Mouse (Mus musculus) left cerebral cortex, adult 2 months (tissue): ENCODE results near the gene Scoc. TPM values are rescaled to one million over a fixed set of nuclear protein-coding genes. Genes with fewer than 3 reads are reported as not detected.

Experiments used
- DNase-seq, 2 experiments: peaks; one replicate each; pipeline ENCODE4 v3.0.0; 2021 to 2022; ENCODE audit warnings: low spot score in 2 of 2, mixed read lengths in 1 of 2; ENCODE audit errors: extremely low spot score in 1 of 2
- H3K27ac ChIP-seq: fragments of 200-600 bp; 2 replicates; pipeline ENCODE4 v1.8.1; 2022
- H3K4me3 ChIP-seq: fragments of 200-600 bp; 2 replicates; pipeline ENCODE4 v1.8.1; 2022
- CTCF ChIP-seq: fragments of 200-600 bp; IDR thresholded peaks from 2 replicates; pipeline ENCODE4 v1.8.1; 2022; ENCODE audit warnings: antibody characterized with exemption, mild to moderate bottlenecking, moderate library complexity
- intact Hi-C: fragments of 180-260 bp; cut with DNase I; formaldehyde crosslinking; loops from one replicate; pipeline ENCODE4 v1.15.1; 2025
- total RNA-seq, 2 experiments: library from RNA; stranded (reverse); gene quantifications; 2 replicates each; pipeline ENCODE4 v1.2.3; 2021

Scoc gene
- total RNA-seq, 2 experiments from 2014 or later: 210 to 211 TPM

- intact Hi-C loops: no loop called here
- no peak overlapping the region for H3K4me3 ChIP-seq
- no peak for TF ChIP-seq CTCF
These were observed 32.0 kb downstream of the Scoc start for GRCm38 (mm10) chr8:83426104-83426759.

GRCm38 (mm10) chr8:83425202-83425601, 33.0 kb downstream of the Scoc start:
- intact Hi-C loops: no loop called here

More at GRCm38 (mm10) chr8:83426104-83426759, 32.0 kb downstream of the Scoc start:
- no peak for DNase-seq
- H3K27ac ChIP-seq: no peak overlapping the region

DNA sequence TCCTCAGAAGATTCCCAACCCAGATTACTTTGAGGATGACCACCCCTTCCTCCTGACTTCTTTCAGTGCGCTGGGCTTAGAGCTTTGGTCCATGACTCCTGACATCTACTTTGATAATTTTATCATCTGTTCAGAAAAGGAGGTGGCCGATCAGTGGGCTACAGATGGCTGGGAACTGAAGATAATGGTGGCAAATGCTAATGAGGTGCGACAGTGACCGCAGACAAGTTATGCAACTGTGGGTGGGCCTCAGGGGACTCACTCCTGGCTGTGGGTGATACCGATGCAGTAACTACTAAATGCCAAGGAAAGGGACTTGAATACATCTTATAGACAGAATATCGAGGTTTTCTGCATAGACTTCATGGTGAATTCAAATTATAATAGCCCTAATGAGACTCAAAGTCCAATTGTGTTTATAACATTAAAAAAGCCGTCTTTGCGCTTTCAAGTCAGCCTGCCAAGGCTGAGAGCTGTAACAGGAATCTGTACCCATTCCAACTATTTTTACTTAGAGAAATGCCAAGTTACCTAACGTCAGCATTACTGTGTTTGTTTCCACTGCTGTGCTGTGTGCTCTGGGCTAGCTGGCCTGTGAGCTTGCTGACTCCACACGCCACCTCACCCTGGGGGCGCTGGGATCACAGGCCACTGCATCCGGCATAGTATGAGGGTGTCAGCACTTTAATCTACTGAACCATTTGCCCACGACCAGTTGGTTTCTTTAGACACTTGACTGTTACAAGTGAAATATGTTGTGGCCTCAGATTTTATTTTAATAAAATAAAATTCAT, 35.0 kb downstream of the Scoc start:
- DNase-seq: no peak
- no peak for TF ChIP-seq CTCF
- H3K4me3 ChIP-seq: no peak overlapping the region
- intact Hi-C loops: no loop called here
- no peak overlapping the region for H3K27ac ChIP-seq

More at GRCm38 (mm10) chr8:83425202-83425601, 33.0 kb downstream of the Scoc start:
- no peak for TF ChIP-seq CTCF
- Histone ChIP-seq H3K4me3 (no peak overlapping the region), H3K27ac (no peak overlapping the region)
- no peak for DNase-seq

DNA sequence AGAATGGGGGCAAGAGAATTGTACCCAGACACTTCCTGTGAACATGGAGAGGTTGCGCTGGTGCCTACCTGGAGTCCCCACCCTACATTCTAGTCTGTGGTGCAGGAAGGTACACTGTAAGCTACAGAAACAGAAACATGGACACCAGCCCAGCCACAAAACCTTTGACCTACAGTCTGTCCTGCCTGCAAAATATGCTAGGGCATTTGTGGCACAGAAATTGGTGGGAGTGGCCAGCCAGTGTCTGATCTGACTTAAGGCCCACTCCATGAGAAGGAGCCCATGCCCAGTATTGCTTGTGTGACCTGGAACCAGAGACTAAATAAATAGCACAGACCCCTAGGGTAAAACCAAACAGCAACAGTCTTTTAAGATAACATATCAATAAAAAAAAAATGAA, 36.8 kb downstream of the Scoc start:
- TF ChIP-seq CTCF: no peak
- H3K4me3 ChIP-seq: no peak overlapping the region
- intact Hi-C loops: no loop called here

GRCm38 (mm10) chr8:83418805-83419516, 39.2 kb downstream of the Scoc start:
- TF ChIP-seq CTCF: no peak
- DNase-seq: no peak
- intact Hi-C loops: no loop called here
- no peak overlapping the region for H3K4me3 ChIP-seq
- no peak overlapping the region for H3K27ac ChIP-seq

More for the DNA sequence above, 36.8 kb downstream of the Scoc start:
- no peak for DNase-seq
- H3K27ac ChIP-seq: no peak overlapping the region

DNA sequence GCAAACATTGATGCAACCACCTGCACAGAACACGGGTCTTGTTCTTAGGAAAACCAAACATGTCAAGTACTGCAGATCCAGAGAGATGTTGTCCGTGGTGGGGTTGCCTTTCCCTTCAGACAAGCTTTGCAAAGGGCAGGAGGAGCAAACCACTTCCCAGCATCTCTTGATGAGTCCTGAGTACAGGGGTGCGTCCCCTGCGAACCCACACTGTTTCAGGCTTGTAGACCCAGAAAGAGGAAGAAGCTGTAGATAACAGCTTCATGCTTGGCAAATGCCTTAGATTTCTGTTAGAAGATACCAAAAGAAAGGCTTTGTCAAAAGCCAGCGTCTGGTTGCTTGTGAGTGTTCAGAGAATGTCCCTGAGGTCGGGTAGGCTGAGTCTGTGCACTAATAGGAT, 40.2 kb downstream of the Scoc start:
- no peak for TF ChIP-seq CTCF
- no peak for DNase-seq
- intact Hi-C loops: no loop called here
- H3K4me3 ChIP-seq: no peak overlapping the region
- no peak overlapping the region for H3K27ac ChIP-seq

DNA sequence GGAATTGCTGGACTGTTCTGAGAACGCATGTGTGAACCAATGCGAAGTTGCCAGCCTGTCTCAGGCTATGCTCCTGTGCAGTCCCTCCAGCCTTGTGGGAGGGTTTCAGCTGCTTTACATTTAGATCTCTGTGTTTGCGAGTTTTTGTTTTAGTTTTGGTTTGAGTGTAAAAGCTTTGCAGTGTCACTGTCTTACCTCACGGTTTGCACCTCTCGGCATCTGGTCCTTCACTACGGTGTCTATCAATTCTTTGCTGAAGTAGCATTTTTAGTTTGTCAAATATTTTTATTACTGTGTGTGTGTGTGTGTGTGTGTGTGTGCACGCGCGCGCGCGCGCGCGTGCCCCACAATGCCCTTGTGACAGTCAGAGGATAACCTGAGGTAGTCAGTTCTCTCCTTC, 41.3 kb downstream of the Scoc start:
- TF ChIP-seq CTCF: no peak
- intact Hi-C loops: no loop called here
- no peak overlapping the region for H3K4me3 ChIP-seq
- no peak for DNase-seq
- H3K27ac ChIP-seq: no peak overlapping the region

- DNase-seq: no peak
- no peak overlapping the region for H3K27ac ChIP-seq
- no peak for TF ChIP-seq CTCF
- H3K4me3 ChIP-seq: no peak overlapping the region
- intact Hi-C loops: loop anchor here (5.0 kb wide), 1 partner anchor 146 kb away; no protein-coding TSS in a partner anchor
These were observed 49.7 kb downstream of the Scoc start for GRCm38 (mm10) chr8:83408496-83408895.

DNA sequence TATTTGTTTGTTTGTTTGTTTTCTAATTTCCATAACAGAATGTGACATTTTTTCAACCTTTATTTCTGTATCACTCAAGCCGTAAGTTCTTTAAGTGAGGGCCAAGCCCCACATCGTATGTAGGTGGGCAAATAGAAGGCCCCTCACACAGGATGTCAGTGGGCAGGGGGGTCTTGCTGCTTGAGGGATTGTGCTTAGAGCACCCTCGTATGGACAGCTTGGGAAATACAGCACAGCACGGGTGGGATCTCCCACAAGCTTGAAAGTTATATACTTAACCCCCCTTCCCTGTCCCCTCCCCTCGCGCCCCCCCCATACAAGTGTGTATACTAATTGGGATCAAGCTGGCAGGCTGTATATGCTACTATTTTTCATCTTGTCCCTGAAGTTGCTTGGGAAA, 51.4 kb downstream of the Scoc start:
- no peak overlapping the region for H3K4me3 ChIP-seq
- no peak overlapping the region for H3K27ac ChIP-seq
- no peak for DNase-seq
- intact Hi-C loops: loop anchor here (5.0 kb wide), 1 partner anchor 145 kb away; no protein-coding TSS in a partner anchor
- TF ChIP-seq CTCF: peak; percentile 38

DNA sequence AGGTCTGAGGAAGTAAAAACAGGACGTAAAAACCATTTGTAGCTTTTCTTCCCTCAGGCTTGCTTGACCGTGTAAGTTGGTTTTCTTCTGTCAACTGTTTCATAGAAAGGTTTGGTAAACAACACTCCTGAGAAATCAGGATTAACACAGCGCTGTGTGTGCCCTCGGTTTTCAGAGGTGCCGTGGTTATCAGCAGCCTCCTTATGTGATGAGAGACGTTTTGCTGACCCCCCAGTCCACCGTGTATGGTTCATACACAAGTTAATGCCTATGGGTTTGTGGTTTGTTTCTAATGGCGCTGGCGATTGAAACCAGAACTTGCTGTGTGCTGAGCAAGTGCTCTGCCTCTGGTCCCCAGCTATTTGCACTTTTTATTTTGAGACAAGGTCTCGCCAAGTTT, 52.6 kb downstream of the Scoc start:
- Histone ChIP-seq H3K27ac (no peak overlapping the region), H3K4me3 (no peak overlapping the region)
- DNase-seq: no peak
- TF ChIP-seq CTCF: no peak
- intact Hi-C loops: loop anchor here (5.0 kb wide), 1 partner anchor 143 kb away; no protein-coding TSS in a partner anchor

- Histone ChIP-seq H3K4me3 (no peak overlapping the region), H3K27ac (no peak overlapping the region)
- intact Hi-C loops: no loop called here
- no peak for DNase-seq
- no peak for TF ChIP-seq CTCF
These were observed 60.5 kb downstream of the Scoc start for GRCm38 (mm10) chr8:83397726-83398125.

DNA sequence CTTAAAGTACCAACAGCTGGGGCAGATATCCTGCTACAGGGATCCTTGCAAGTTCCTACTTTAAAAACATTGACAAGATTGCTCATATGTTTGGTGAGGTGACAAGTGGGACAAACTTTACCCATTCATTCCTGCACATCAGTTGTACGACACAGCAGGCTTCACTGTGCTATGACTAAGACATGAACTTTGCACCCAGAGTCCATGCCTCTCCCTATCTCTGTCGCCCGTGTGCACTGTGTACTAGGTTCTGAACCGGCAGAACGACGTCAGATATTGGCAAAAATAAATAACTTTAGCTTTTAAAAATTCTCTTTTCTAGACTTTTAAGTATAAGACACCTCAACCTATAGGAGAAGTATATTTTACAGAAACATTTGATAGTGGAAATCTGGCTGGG, 61.5 kb downstream of the Scoc start:
- DNase-seq: no peak
- no peak overlapping the region for H3K4me3 ChIP-seq
- TF ChIP-seq CTCF: no peak
- no peak overlapping the region for H3K27ac ChIP-seq
- intact Hi-C loops: no loop called here
